Mouse (Mus musculus) kidney, postnatal 0 days (tissue): ENCODE data around the gene Nucks1. TPM values are rescaled to one million over a fixed set of nuclear protein-coding genes. Genes with fewer than 3 reads are reported as not detected.
A peak's percentile ranks its signal among the peaks of the same experiment; 100 is the strongest.

Experiments
- ATAC-seq: fragments of 200-750 bp; cut with Nextera tagmentation; replicated peaks from 2 replicates; pipeline ENCODE4 v1.8.0; 2017; ENCODE audit warnings: low read depth, moderate number of reproducible peaks, moderate TSS enrichment, moderate library complexity; ENCODE audit not compliant: low FRiP score
- DNase-seq: peaks from one replicate; pipeline ENCODE4 v3.0.0-alpha.2; 2016; ENCODE audit warnings: low spot score
- H3K27ac ChIP-seq: fragments of 300-500 bp; sonication (generic); 2 replicates; pipeline ENCODE4 v1.5.1; 2014; ENCODE audit warnings: mild to moderate bottlenecking
- H3K27me3 ChIP-seq: fragments of 300-500 bp; sonication (generic); 2 replicates; pipeline ENCODE4 v1.6.1; 2014; ENCODE audit warnings: low read length, mixed read lengths; ENCODE audit not compliant: insufficient read depth
- H3K36me3 ChIP-seq: fragments of 300-500 bp; sonication (generic); 2 replicates; pipeline ENCODE4 v1.6.1; 2014; ENCODE audit warnings: low read length, mixed read lengths; ENCODE audit not compliant: insufficient read depth
- H3K4me1 ChIP-seq: fragments of 300-500 bp; sonication (generic); replicated peaks from 2 replicates; pipeline ENCODE4 v1.6.1; 2014; ENCODE audit warnings: antibody characterized with exemption, low read length, mixed read lengths; ENCODE audit not compliant: insufficient read depth
- H3K4me2 ChIP-seq: fragments of 300-500 bp; sonication (generic); 2 replicates; pipeline ENCODE4 v1.6.1; 2014; ENCODE audit warnings: mild to moderate bottlenecking, low read length, moderate library complexity, mixed read lengths
- H3K4me3 ChIP-seq: fragments of 300-500 bp; sonication (generic); replicated peaks from 2 replicates; pipeline ENCODE4 v1.5.1; 2014; ENCODE audit warnings: low read depth, low read length
- H3K9ac ChIP-seq: fragments of 300-500 bp; sonication (generic); 2 replicates; pipeline ENCODE4 v1.6.1; 2014; ENCODE audit warnings: low read depth, low read length
- H3K9me3 ChIP-seq: fragments of 300-500 bp; sonication (generic); replicated peaks from 2 replicates; pipeline ENCODE4 v1.6.1; 2016; ENCODE audit warnings: low read length, inconsistent platforms, mixed read lengths
- CTCF ChIP-seq: IDR thresholded peaks from 2 replicates; pipeline ENCODE4 v1.5.1; 2016; ENCODE audit warnings: antibody characterized with exemption, low read depth, mild to moderate bottlenecking, moderate library complexity
- WGBS: fragments of 180-500 bp; shearing (Covaris S2); extraction: QIAGEN DNeasy Blood & Tissue Kit; methylation state at CpG from one replicate; pipeline ENCODE4 v1.1.7; 2014; 5-methylcytosine and 5-hydroxymethylcytosine counted together
- polyA plus RNA-seq: library from polyadenylated mRNA; unstranded; fragments of >200 nt; fragmentation: Nextera tagmentation; extraction: Ambion mirVana; gene quantifications from 2 replicates; pipeline ENCODE4 v1.2.1, GENCODE M21; 2015

Gene Nucks1
- 55.2 and 59.9 TPM in 2 replicates for polyA plus RNA-seq

GRCm38 (mm10) chr1:131910001-131910648 lies at the start of gene Nucks1:
Nucks1 (plus strand) TSS chr1:131910534.
- DNase-seq = peak; percentile 98

GRCm38 (mm10) chr1:131861811-131862210 lies 48.5 kb upstream of the Nucks1 start:
- 67% methylated on average over 4 of the region's 4 CpGs for WGBS
- Histone ChIP-seq H3K4me1 (no peaks in the 10 kb centered on the region), H3K4me3 (no peak overlapping the region), H3K36me3 (no peaks in the 10 kb centered on the region), H3K9me3 (no peaks in the 10 kb centered on the region), H3K27me3 (no peaks in the 10 kb centered on the region), H3K27ac (no peak overlapping the region), H3K4me2 (no peak overlapping the region), H3K9ac (no peak overlapping the region)
- DNase-seq (no peak), ATAC-seq (no peak)
- no peak for TF ChIP-seq CTCF

More at GRCm38 (mm10) chr1:131910001-131910648, at the start of gene Nucks1:
- Histone ChIP-seq H3K36me3 (no peaks in the 10 kb centered on the region), H3K27ac (peak within 1 kb of the TSS; percentile 98), H3K9me3 (no peaks in the 10 kb centered on the region), H3K4me3 (peak within 1 kb of the TSS; percentile 86), H3K27me3 (no peaks in the 10 kb centered on the region; the same call in 1 of the 2 replicates), H3K9ac (peak within 1 kb of the TSS; percentile 93), H3K4me2 (peak within 1 kb of the TSS; percentile 63), H3K4me1 (peaks cover 12% of the 10 kb centered on the region; the same call in 1 of the 2 replicates)
- peak; percentile 98 for ATAC-seq
- WGBS = under 1% methylated on average over 34 of the region's 35 CpGs
- TF ChIP-seq CTCF = peak; percentile 61

DNA sequence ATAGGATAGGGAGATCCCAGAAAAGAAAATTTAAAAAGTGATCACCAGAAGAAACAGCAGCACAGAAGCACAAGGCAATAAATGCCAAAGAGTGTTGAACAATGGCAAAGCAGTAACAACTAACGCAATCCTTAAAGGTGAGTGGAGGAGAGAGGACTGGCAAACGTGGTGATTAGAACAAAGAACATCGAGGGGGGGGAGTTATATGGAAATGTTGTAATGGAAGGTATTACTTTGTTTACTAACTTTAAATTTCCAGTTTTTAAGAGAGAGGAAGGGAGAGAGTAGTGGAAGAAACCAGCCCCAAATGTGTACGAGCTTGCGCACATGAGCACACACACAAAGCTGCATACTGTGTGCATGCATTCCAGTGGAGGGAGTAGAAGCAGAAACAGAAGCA lies 44.7 kb upstream of the Nucks1 start:
- ATAC-seq = no peak
- 74% methylated on average over 5 of the region's 5 CpGs for WGBS
- no peak for DNase-seq
- Histone ChIP-seq H3K27me3 (no peaks in the 10 kb centered on the region), H3K27ac (no peak overlapping the region), H3K9me3 (no peaks in the 10 kb centered on the region), H3K9ac (no peak overlapping the region), H3K4me3 (no peak overlapping the region), H3K36me3 (no peaks in the 10 kb centered on the region), H3K4me2 (no peak overlapping the region), H3K4me1 (peaks cover 3% of the 10 kb centered on the region; the same call in 1 of the 2 replicates)
- no peak for TF ChIP-seq CTCF

GRCm38 (mm10) chr1:131866304-131866999 lies 43.9 kb upstream of the Nucks1 start:
- ATAC-seq = no peak
- Histone ChIP-seq H3K27me3 (no peaks in the 10 kb centered on the region), H3K9ac (no peak overlapping the region), H3K9me3 (no peaks in the 10 kb centered on the region), H3K4me1 (peaks cover 3% of the 10 kb centered on the region; the same call in 1 of the 2 replicates), H3K4me2 (no peak overlapping the region), H3K27ac (no peak overlapping the region), H3K36me3 (no peaks in the 10 kb centered on the region), H3K4me3 (no peak overlapping the region)
- WGBS = 67% methylated on average over 6 of the region's 6 CpGs
- peak; percentile 11 for DNase-seq
- no peak for TF ChIP-seq CTCF

GRCm38 (mm10) chr1:131867093-131867945 lies 43.0 kb upstream of the Nucks1 start, which contains the start of gene Rab29:
Rab29 (plus strand) TSS chr1:131867224.
- ATAC-seq = peak; percentile 96
- H3K4me1 ChIP-seq = peaks cover 3% of the 10 kb centered on the region; the same call in 1 of the 2 replicates
- peak; percentile 87 for TF ChIP-seq CTCF
- under 1% methylated on average over 46 of the region's 46 CpGs for WGBS
- H3K27me3 ChIP-seq = no peaks in the 10 kb centered on the region
- peak; percentile 98 for DNase-seq
- H3K36me3 ChIP-seq = no peaks in the 10 kb centered on the region
- H3K27ac ChIP-seq = peak within 1 kb of the TSS; percentile 32; the same call in 1 of the 2 replicates
- H3K9me3 ChIP-seq = no peaks in the 10 kb centered on the region
- H3K4me3 ChIP-seq = peak within 1 kb of the TSS; percentile 62
- H3K4me2 ChIP-seq = peak within 1 kb of the TSS; percentile 86
- H3K9ac ChIP-seq = peak within 1 kb of the TSS; percentile 62

DNA sequence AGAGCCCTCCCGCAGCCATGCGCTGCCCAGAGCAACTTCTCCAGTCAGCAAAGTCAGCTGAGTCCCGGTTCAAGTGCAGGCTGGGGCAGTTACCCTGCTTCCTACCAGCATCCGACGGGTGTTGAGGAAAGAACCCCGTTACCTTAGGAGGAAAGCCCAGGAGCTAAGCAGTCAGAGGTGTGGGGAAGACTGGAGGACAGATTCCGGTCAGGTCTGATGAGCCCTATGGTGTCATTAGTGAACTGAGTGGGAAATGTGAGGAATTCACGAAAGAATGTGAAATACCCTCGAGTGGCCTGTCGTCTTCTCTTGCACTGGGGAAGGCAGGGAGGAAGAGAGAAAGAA lies 42.4 kb upstream of the Nucks1 start:
- no peak overlapping the region for H3K27ac ChIP-seq
- peak overlapping the region; percentile 62 for H3K4me3 ChIP-seq
- ATAC-seq (no peak), DNase-seq (no peak)
- H3K9me3 ChIP-seq = no peaks in the 10 kb centered on the region
- H3K4me2 ChIP-seq = peak overlapping the region; percentile 86
- H3K4me1 ChIP-seq = peaks cover 3% of the 10 kb centered on the region; the same call in 1 of the 2 replicates
- no peaks in the 10 kb centered on the region for H3K36me3 ChIP-seq
- 13% methylated on average over 10 of the region's 10 CpGs for WGBS
- no peak for TF ChIP-seq CTCF
- no peaks in the 10 kb centered on the region for H3K27me3 ChIP-seq
- H3K9ac ChIP-seq = peak overlapping the region; percentile 62
